In genomic region chr14:121198915-121199572, GRCm38 (mm10) we compare ENCODE assay signal across 9 mouse cellular contexts.
DNase-seq lines count a peak whose midpoint lies in the region; ATAC-seq and TF ChIP-seq lines count a peak whose summit lies in the region.
"Had no signal": no experiment of that assay in that cellular context is flagged by ENCODE, and none has a peak within 500 bp of the region (broad histone marks: within the 10 kb centered on the region; RNA-seq: fewer than 3 reads in every experiment).

No protein-coding gene starts in this region.

- no peak overlapping the region for H3K4me2 ChIP-seq in heart, embryonic 16.5 days (ENCODE audit: low read depth, low read length)
- no peak overlapping the region for H3K4me2 ChIP-seq in midbrain, embryonic 11.5 days

- TF ChIP-seq CTCF in kidney, adult 2 months (conservative IDR thresholded peaks at IDR 0.05; ENCODE audit: insufficient read depth, insufficient read length, low read depth, low read length): no peak

- H3K9ac ChIP-seq in heart, embryonic 16.5 days (ENCODE audit: low read length): no peak overlapping the region
- no peak overlapping the region for H3K9ac ChIP-seq in midbrain, embryonic 11.5 days (ENCODE audit: low read length)

- H3K36me3 ChIP-seq in heart, embryonic 16.5 days (ENCODE audit: control insufficient read depth, insufficient read depth): peaks cover 8% of the 10 kb centered on the region
- peaks cover 13% of the 10 kb centered on the region for H3K36me3 ChIP-seq in hindbrain, embryonic 10.5 days
- no peaks in the 10 kb centered on the region for H3K36me3 ChIP-seq in midbrain, embryonic 11.5 days (ENCODE audit: control insufficient read depth, insufficient read depth, low read length)
- H3K36me3 ChIP-seq in kidney, adult 2 months (ENCODE audit: control insufficient read depth, insufficient read depth, low read length): no peaks in the 10 kb centered on the region
- H3K36me3 ChIP-seq: G1E had no signal

- peaks cover 31% of the 10 kb centered on the region for H3K4me1 ChIP-seq in heart, embryonic 16.5 days (ENCODE audit: control insufficient read depth, insufficient read depth, low read length)
- peaks cover 17% of the 10 kb centered on the region for H3K4me1 ChIP-seq in hindbrain, embryonic 10.5 days (replicated peaks)
- H3K4me1 ChIP-seq in midbrain, embryonic 11.5 days (ENCODE audit: control insufficient read depth, insufficient read depth, low read length): no peaks in the 10 kb centered on the region; the same call in 1 of the 2 replicates
- 0 out of 2 replicates have a peak, but pooled peaks cover 2% of the 10 kb centered on the region for H3K4me1 ChIP-seq in kidney, adult 2 months (ENCODE audit: control insufficient read depth, insufficient read depth, low read length)

- WGBS in heart, embryonic 16.5 days: 59% methylated on average over 14 of the region's 14 CpGs
- WGBS in hindbrain, embryonic 10.5 days: 67% methylated on average over 14 of the region's 14 CpGs
- WGBS in midbrain, embryonic 11.5 days: 70% methylated on average over 14 of the region's 14 CpGs
- WGBS in kidney, adult 2 months: 66% methylated on average over 14 of the region's 14 CpGs

- no peaks in the 10 kb centered on the region for H3K27me3 ChIP-seq in heart, embryonic 16.5 days (ENCODE audit: control insufficient read depth, insufficient read depth, low read length)
- no peaks in the 10 kb centered on the region for H3K27me3 ChIP-seq in hindbrain, embryonic 10.5 days (ENCODE audit: insufficient read depth, poor library complexity, severe bottlenecking)
- H3K27me3 ChIP-seq in midbrain, embryonic 11.5 days (ENCODE audit: control insufficient read depth, insufficient read depth, low read length): no peaks in the 10 kb centered on the region
- no peaks in the 10 kb centered on the region for H3K27me3 ChIP-seq in kidney, adult 2 months (replicated peaks; ENCODE audit: control insufficient read depth, insufficient read depth, low read length)

- no peak for TF ChIP-seq POLR2A in kidney, adult 2 months (IDR thresholded peaks at IDR 0.05; ENCODE audit: low read depth, low read length)

- peaks cover 10% of the 10 kb centered on the region for H3K9me3 ChIP-seq in heart, embryonic 16.5 days (replicated peaks; ENCODE audit: control insufficient read depth, low read length)
- H3K9me3 ChIP-seq in hindbrain, embryonic 10.5 days: 0 out of 2 replicates have a peak, but pooled peaks cover 13% of the 10 kb centered on the region
- H3K9me3 ChIP-seq in midbrain, embryonic 11.5 days (ENCODE audit: control insufficient read depth, low read length): peaks cover 4% of the 10 kb centered on the region; the same call in 1 of the 2 replicates

- no peak for DNase-seq in heart, adult 9 months (ENCODE audit: low spot score in 2 of 2)
- peak; percentile 60 for DNase-seq in embryo, embryonic 10.5 days (ENCODE audit: low spot score)
- peak; percentile 33 for DNase-seq in hindbrain, embryonic 10.5 days (ENCODE audit: low spot score)
- DNase-seq in midbrain, embryonic 11.5 days (ENCODE audit: low spot score, missing footprints): no peak
- DNase-seq in kidney, adult 2 months: no peak
- DNase-seq in spleen, postnatal 10 days (ENCODE audit: low spot score in 2 of 2): no peak

- peak overlapping the region; percentile 45; the same call in 1 of the 2 replicates for H3K27ac ChIP-seq in heart, embryonic 16.5 days (ENCODE audit: low read length)
- peak overlapping the region; percentile 30 for H3K27ac ChIP-seq in hindbrain, embryonic 10.5 days
- H3K27ac ChIP-seq in midbrain, embryonic 11.5 days (ENCODE audit: low read depth, low read length): no peak overlapping the region
- no peak overlapping the region for H3K27ac ChIP-seq in kidney, adult 2 months (ENCODE audit: insufficient read depth, low read depth, low read length)

- no peak for ATAC-seq in heart, embryonic 16.5 days (replicated peaks; ENCODE audit: extremely low read depth, insufficient read depth, low FRiP score)
- ATAC-seq in midbrain, embryonic 11.5 days (ENCODE audit: low FRiP score): peak; percentile 52
- no peak for ATAC-seq in megakaryocyte progenitor cell, adult 5-6 weeks (replicated peaks; ENCODE audit: poor library complexity)

- no peak overlapping the region for H3K4me3 ChIP-seq in heart, embryonic 16.5 days (ENCODE audit: low read length)
- H3K4me3 ChIP-seq in hindbrain, embryonic 10.5 days: no peak overlapping the region
- H3K4me3 ChIP-seq in midbrain, embryonic 11.5 days (ENCODE audit: low read depth, low read length): no peak overlapping the region
- no peak overlapping the region for H3K4me3 ChIP-seq in kidney, adult 2 months (ENCODE audit: insufficient read depth, low read depth, low read length)

Comparison
In these comparisons a context has a peak if more than half of its experiments do, and no peak if none do; other contexts are left out.
1. H3K27ac ChIP-seq: peak in heart, embryonic 16.5 days (single experiment) and hindbrain, embryonic 10.5 days (single experiment); none in midbrain, embryonic 11.5 days (single experiment) and kidney, adult 2 months (single experiment).
2. DNase-seq: peak in embryo, embryonic 10.5 days (single experiment) and hindbrain, embryonic 10.5 days (single experiment); none in heart, adult 9 months (0 of 2), midbrain, embryonic 11.5 days (single experiment), kidney, adult 2 months (single experiment) and spleen, postnatal 10 days (0 of 2).